7 mouse cellular contexts compared by ENCODE assay signal in the genomic region with DNA sequence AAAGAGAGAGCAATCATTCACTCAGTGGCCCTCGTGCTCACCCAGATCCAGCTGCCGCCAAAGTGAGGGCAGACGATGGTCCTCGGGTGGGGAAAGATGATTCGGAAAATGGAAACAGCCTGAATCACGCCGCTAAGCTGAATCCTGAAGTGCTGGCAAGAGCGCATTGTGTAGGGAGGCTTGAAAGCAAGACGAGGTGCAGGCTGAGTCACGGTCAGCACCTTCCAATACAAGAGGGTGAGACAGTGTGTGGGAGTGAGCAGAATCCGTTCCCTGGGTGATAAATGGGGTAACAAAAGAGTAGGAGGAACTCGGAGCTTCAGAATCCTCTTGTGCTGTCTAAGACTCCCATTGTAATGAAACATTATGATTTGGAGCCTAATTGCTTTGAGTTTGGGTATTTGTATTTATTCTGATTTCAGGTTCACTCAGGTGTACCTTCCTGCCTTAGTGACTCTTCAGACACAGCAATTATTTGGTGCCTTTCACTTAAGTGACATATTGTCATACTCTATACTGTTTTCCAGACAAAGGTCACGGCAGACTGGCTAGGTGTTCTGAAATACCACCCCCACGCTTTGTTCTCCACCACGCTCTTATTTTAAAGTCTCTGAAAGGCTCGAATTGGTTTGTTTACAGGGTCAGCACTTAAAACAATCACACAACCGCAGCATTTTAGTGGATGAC.
A peak's percentile ranks its signal among the peaks of the same experiment; 100 is the strongest.
DNase-seq lines count a peak whose midpoint lies in the region; ATAC-seq lines count a peak whose summit lies in the region.

No protein-coding gene starts in this region.

- peaks cover 4% of the 10 kb centered on the region; the same call in 1 of the 2 replicates for H3K4me1 ChIP-seq in hindbrain, embryonic 14.5 days (replicated peaks; ENCODE audit: control insufficient read depth, insufficient read depth, low read length)
- peaks cover 13% of the 10 kb centered on the region for H3K4me1 ChIP-seq in midbrain, embryonic 10.5 days

- H3K27ac ChIP-seq in hindbrain, embryonic 14.5 days: no peak overlapping the region
- no peak overlapping the region for H3K27ac ChIP-seq in midbrain, embryonic 10.5 days (replicated peaks)

- H3K27me3 ChIP-seq in hindbrain, embryonic 14.5 days (ENCODE audit: control insufficient read depth, insufficient read depth, low read length): no peaks in the 10 kb centered on the region
- peaks cover 43% of the 10 kb centered on the region for H3K27me3 ChIP-seq in midbrain, embryonic 10.5 days (ENCODE audit: low read depth, poor library complexity, severe bottlenecking)

- peak overlapping the region; percentile 37 for H3K4me2 ChIP-seq in hindbrain, embryonic 14.5 days (replicated peaks)

- H3K9ac ChIP-seq in hindbrain, embryonic 14.5 days: 0 out of 2 replicates have a peak overlapping the region, but pooled peaks have one; percentile 21

- no peaks in the 10 kb centered on the region for H3K9me3 ChIP-seq in hindbrain, embryonic 14.5 days (ENCODE audit: control insufficient read depth, low read length)
- no peaks in the 10 kb centered on the region for H3K9me3 ChIP-seq in midbrain, embryonic 10.5 days (replicated peaks)

- 33% methylated on average over 17 of the region's 17 CpGs for WGBS in hindbrain, embryonic 14.5 days
- 33% methylated on average over 17 of the region's 17 CpGs for WGBS in midbrain, embryonic 10.5 days

- DNase-seq in testis, postnatal 14 days (ENCODE audit: low spot score): peak; percentile 29
- no peak for DNase-seq in testis, postnatal 10 days (ENCODE audit: low spot score)
- DNase-seq in hindbrain, embryonic 14.5 days (ENCODE audit: low spot score): no peak
- no peak for DNase-seq in midbrain, embryonic 10.5 days (ENCODE audit: low spot score)
- DNase-seq in ovary, adult 18-20 months (ENCODE audit: low spot score): no peak
- DNase-seq in retina, postnatal 1 day: no peak
- no peak for DNase-seq in adrenal gland, adult 2 months

- peak; percentile 34; the same call in 1 of the 2 replicates for ATAC-seq in hindbrain, embryonic 14.5 days (ENCODE audit: low FRiP score)

- no peak overlapping the region for H3K4me3 ChIP-seq in hindbrain, embryonic 14.5 days (replicated peaks; ENCODE audit: low read length)
- H3K4me3 ChIP-seq in midbrain, embryonic 10.5 days: peak overlapping the region; percentile 33

- no peaks in the 10 kb centered on the region for H3K36me3 ChIP-seq in hindbrain, embryonic 14.5 days (replicated peaks; ENCODE audit: control insufficient read depth, insufficient read depth)
- no peaks in the 10 kb centered on the region for H3K36me3 ChIP-seq in midbrain, embryonic 10.5 days
